Mouse (Mus musculus): ENCODE results near the gene Ggt7. TPM values are rescaled to one million over a fixed set of nuclear protein-coding genes. Genes with fewer than 3 reads are reported as not detected.
"Not testable (repeated sequence)": the region's sequence is repeated elsewhere in the genome, so short reads cannot be mapped to it uniquely, and the experiment has no call there.

The Ggt7 gene
- polyA plus RNA-seq, 1 experiment from 2014 or later, result 2.3 TPM

DNA sequence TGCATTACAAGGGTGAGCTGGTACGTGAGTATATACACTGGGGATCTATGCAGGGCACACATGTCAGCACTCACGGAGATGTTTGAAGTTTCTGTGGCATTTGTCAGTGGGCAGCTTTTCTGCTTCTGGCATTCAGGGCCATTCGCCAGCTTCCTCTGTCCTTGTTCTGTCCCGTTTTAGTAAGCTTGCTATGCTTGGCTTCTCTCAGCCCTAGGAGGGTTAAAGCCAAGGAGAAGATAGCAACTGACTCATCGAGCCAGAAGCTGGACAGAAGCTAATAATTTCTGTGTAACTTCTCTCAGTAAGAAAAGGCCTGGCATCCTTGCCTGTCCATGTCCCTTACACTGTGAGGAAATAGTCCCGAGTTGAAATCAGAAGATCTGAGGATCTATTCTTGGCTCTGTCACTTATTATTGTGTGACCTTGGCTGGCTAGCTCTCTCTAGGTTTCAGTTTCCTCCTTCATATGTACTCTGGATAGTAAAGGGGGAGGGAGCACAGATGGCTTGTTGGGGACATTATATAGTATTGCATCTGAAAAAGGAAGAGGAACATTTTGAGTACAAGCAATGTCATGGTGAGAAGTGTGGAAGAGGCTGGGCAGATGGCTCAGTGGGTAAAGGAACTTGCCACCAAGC is 22.9 kb upstream of the Ggt7 start:
- H3K36me3 ChIP-seq (ENCODE audit: control insufficient read depth, insufficient read depth, low read length), result no peaks in the 10 kb centered on the region
- H3K4me2 ChIP-seq (ENCODE audit: low read depth, severe bottlenecking), result no peak overlapping the region
- no peak for ATAC-seq (ENCODE audit: insufficient number of reproducible peaks, low FRiP score, low TSS enrichment, low read depth)
- no peaks in the 10 kb centered on the region for H3K4me1 ChIP-seq (ENCODE audit: control insufficient read depth, insufficient read depth, low read length)
- WGBS, result 82% methylated on average over 6 of the region's 6 CpGs
- H3K27me3 ChIP-seq (ENCODE audit: control insufficient read depth, insufficient read depth, low read length), result no peaks in the 10 kb centered on the region
- H3K27ac ChIP-seq (replicated peaks; ENCODE audit: low read depth, low read length), result no peak overlapping the region
- no peak overlapping the region for H3K9ac ChIP-seq (ENCODE audit: low read length)
- no peak overlapping the region for H3K4me3 ChIP-seq (ENCODE audit: low read depth, low read length)
- H3K9me3 ChIP-seq (ENCODE audit: control insufficient read depth, low read length), result no peaks in the 10 kb centered on the region
- no peak for DNase-seq (ENCODE audit: low spot score)

DNA sequence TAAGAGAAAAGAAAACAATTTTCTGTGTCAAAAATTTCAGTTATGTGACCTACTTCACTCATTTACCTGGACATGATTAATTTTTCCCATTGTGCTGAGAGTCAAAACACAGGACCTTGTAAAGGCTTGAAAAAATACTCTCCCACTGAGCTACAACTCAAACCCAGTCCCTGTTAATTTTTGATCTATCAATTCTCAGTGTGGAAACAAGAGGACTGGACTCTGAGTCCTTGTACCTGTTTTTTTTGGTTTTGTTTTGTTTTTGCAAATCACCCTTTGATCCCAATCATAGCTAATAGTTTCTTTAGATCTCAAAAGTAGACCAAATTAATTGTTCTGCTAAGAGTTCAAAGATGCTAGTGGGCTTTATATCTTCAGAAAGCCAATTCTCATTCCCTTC is 21.7 kb upstream of the Ggt7 start:
- no peaks in the 10 kb centered on the region for H3K9me3 ChIP-seq (ENCODE audit: control insufficient read depth, low read length)
- H3K9ac ChIP-seq (ENCODE audit: low read length), result no peak overlapping the region
- no peaks in the 10 kb centered on the region for H3K4me1 ChIP-seq (ENCODE audit: control insufficient read depth, insufficient read depth, low read length)
- ATAC-seq (ENCODE audit: insufficient number of reproducible peaks, low FRiP score, low TSS enrichment, low read depth) (no peak), DNase-seq (ENCODE audit: low spot score) (no peak)
- no peak overlapping the region for H3K4me3 ChIP-seq (ENCODE audit: low read depth, low read length)
- no peak overlapping the region for H3K27ac ChIP-seq (replicated peaks; ENCODE audit: low read depth, low read length)
- H3K27me3 ChIP-seq (ENCODE audit: control insufficient read depth, insufficient read depth, low read length), result no peaks in the 10 kb centered on the region
- H3K36me3 ChIP-seq (ENCODE audit: control insufficient read depth, insufficient read depth, low read length), result no peaks in the 10 kb centered on the region
- H3K4me2 ChIP-seq (ENCODE audit: low read depth, severe bottlenecking), result no peak overlapping the region

DNA sequence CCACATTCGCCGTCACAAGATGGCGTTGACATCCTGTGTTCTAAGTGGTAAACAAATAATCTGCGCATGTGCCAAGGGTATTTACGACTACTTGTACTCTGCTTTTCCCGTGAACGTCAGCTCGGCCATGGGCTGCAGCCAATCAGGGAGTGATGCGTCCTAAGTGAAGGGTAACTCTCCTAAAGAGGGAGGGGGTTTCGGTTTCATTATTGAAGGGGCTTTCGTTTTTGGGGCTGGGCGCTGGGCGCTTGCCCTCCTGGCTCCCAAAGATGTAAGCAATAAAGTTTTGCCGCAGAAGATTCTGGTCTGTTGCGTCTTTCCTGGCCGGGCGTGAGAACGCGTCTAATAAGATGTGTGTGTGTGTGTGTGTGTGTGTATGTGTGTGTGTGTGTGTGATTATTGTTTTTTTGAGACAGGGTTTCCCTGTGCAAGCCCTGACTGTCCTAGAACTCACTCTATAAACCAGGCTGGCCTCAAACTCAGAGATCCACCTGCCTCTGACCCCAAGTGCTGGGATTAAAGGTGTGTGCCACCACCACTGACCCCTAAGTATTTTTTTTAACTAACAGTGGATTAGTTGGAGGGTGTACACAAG is 20.5 kb upstream of the Ggt7 start:
- H3K36me3 ChIP-seq (ENCODE audit: control insufficient read depth, insufficient read depth, low read length); H3K9me3 ChIP-seq (ENCODE audit: control insufficient read depth, low read length); H3K27ac ChIP-seq (replicated peaks; ENCODE audit: low read depth, low read length); H3K9ac ChIP-seq (ENCODE audit: low read length); H3K4me1 ChIP-seq (ENCODE audit: control insufficient read depth, insufficient read depth, low read length); H3K27me3 ChIP-seq (ENCODE audit: control insufficient read depth, insufficient read depth, low read length); ATAC-seq (ENCODE audit: insufficient number of reproducible peaks, low FRiP score, low TSS enrichment, low read depth); H3K4me2 ChIP-seq (ENCODE audit: low read depth, severe bottlenecking); DNase-seq (ENCODE audit: low spot score); H3K4me3 ChIP-seq (ENCODE audit: low read depth, low read length): not testable (repeated sequence)
- WGBS, result 80% methylated on average over 13 of the region's 19 CpGs

- ATAC-seq (ENCODE audit: insufficient number of reproducible peaks, low FRiP score, low TSS enrichment, low read depth), result no peak
- 76% methylated on average over 5 of the region's 5 CpGs for WGBS
Observed at GRCm38 (mm10) chr2:155537761-155538462, 19.9 kb upstream of the Ggt7 start.

DNA sequence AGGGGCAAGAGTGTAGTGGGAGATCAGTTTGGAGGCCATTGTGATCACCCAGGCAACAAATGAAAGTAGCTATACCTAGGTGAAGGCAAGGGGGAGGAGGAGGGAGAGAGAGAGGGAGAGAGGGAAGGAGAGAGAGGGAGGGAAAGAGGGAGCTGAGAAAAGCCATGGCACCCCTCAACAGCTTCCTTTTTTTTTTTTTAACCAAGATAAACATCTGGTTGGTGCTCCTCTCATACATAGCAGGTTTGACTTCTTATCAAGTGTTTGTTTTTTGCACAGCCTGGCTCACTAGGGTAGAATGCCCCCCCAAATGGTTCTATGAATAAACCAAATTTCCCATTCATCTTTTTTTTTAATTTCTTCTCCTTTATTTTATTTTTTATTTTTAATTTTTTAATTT is 18.3 kb upstream of the Ggt7 start:
- no peaks in the 10 kb centered on the region for H3K4me1 ChIP-seq (ENCODE audit: control insufficient read depth, insufficient read depth, low read length)
- no peak overlapping the region for H3K4me2 ChIP-seq (ENCODE audit: low read depth, severe bottlenecking)
- ATAC-seq (ENCODE audit: insufficient number of reproducible peaks, low FRiP score, low TSS enrichment, low read depth) (no peak), DNase-seq (ENCODE audit: low spot score) (no peak)
- no peaks in the 10 kb centered on the region for H3K36me3 ChIP-seq (ENCODE audit: control insufficient read depth, insufficient read depth, low read length)
- no peak overlapping the region for H3K9ac ChIP-seq (ENCODE audit: low read length)
- H3K27ac ChIP-seq (replicated peaks; ENCODE audit: low read depth, low read length), result no peak overlapping the region
- no peak overlapping the region for H3K4me3 ChIP-seq (ENCODE audit: low read depth, low read length)
- H3K27me3 ChIP-seq (ENCODE audit: control insufficient read depth, insufficient read depth, low read length), result no peaks in the 10 kb centered on the region
- H3K9me3 ChIP-seq (ENCODE audit: control insufficient read depth, low read length), result no peaks in the 10 kb centered on the region

More at GRCm38 (mm10) chr2:155537761-155538462, 19.9 kb upstream of the Ggt7 start:
- H3K27me3 ChIP-seq (ENCODE audit: control insufficient read depth, insufficient read depth, low read length), result no peaks in the 10 kb centered on the region
- H3K36me3 ChIP-seq (ENCODE audit: control insufficient read depth, insufficient read depth, low read length), result no peaks in the 10 kb centered on the region
- H3K4me3 ChIP-seq (ENCODE audit: low read depth, low read length), result no peak overlapping the region
- no peaks in the 10 kb centered on the region for H3K4me1 ChIP-seq (ENCODE audit: control insufficient read depth, insufficient read depth, low read length)
- no peak for DNase-seq (ENCODE audit: low spot score)
- H3K9me3 ChIP-seq (ENCODE audit: control insufficient read depth, low read length), result no peaks in the 10 kb centered on the region
- no peak overlapping the region for H3K4me2 ChIP-seq (ENCODE audit: low read depth, severe bottlenecking)
- H3K9ac ChIP-seq (ENCODE audit: low read length), result no peak overlapping the region
- no peak overlapping the region for H3K27ac ChIP-seq (replicated peaks; ENCODE audit: low read depth, low read length)

DNA sequence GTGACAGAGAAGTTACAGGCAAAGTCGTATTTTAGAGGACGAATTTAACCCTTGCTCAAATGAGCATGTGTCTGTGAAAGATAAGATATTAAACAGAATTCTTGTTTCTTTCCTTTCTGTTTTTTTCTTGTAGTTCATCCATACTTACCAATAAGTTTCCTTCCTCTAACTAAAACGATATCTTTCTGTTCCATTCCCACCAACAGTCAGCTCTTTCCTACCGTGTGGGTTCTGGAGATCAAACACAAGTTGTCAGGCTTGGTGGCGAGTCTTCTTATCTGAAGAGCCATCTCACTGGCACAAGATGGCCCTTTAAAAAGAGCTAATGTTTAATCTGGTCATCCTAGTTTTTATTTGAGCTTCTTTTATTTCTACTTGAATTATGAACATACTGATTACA is 9.3 kb upstream of the Ggt7 start:
- ATAC-seq (ENCODE audit: insufficient number of reproducible peaks, low FRiP score, low TSS enrichment, low read depth) (no peak), DNase-seq (ENCODE audit: low spot score) (no peak)
- no peak overlapping the region for H3K4me2 ChIP-seq (ENCODE audit: low read depth, severe bottlenecking)
- no peak overlapping the region for H3K4me3 ChIP-seq (ENCODE audit: low read depth, low read length)
- H3K27ac ChIP-seq (replicated peaks; ENCODE audit: low read depth, low read length), result no peak overlapping the region
- 70% methylated on average over 5 of the region's 5 CpGs for WGBS
- H3K9me3 ChIP-seq (ENCODE audit: control insufficient read depth, low read length), result no peaks in the 10 kb centered on the region
- H3K4me1 ChIP-seq (ENCODE audit: control insufficient read depth, insufficient read depth, low read length), result no peaks in the 10 kb centered on the region
- H3K27me3 ChIP-seq (ENCODE audit: control insufficient read depth, insufficient read depth, low read length), result no peaks in the 10 kb centered on the region
- no peaks in the 10 kb centered on the region for H3K36me3 ChIP-seq (ENCODE audit: control insufficient read depth, insufficient read depth, low read length)
- no peak overlapping the region for H3K9ac ChIP-seq (ENCODE audit: low read length)

GRCm38 (mm10) chr2:155524378-155524777 is 6.3 kb upstream of the Ggt7 start:
- Histone ChIP-seq H3K4me2 (ENCODE audit: low read depth, severe bottlenecking) (no peak overlapping the region), H3K9me3 (ENCODE audit: control insufficient read depth, low read length) (no peaks in the 10 kb centered on the region), H3K9ac (ENCODE audit: low read length) (no peak overlapping the region), H3K4me1 (ENCODE audit: control insufficient read depth, insufficient read depth, low read length) (no peaks in the 10 kb centered on the region), H3K27ac (replicated peaks; ENCODE audit: low read depth, low read length) (no peak overlapping the region), H3K27me3 (ENCODE audit: control insufficient read depth, insufficient read depth, low read length) (no peaks in the 10 kb centered on the region), H3K36me3 (ENCODE audit: control insufficient read depth, insufficient read depth, low read length) (no peaks in the 10 kb centered on the region), H3K4me3 (ENCODE audit: low read depth, low read length) (no peak overlapping the region)
- DNase-seq (ENCODE audit: low spot score) (no peak), ATAC-seq (ENCODE audit: insufficient number of reproducible peaks, low FRiP score, low TSS enrichment, low read depth) (no peak)
- 70% methylated on average over 1 of the region's 1 CpGs for WGBS

GRCm38 (mm10) chr2:155523706-155524105 is 5.7 kb upstream of the Ggt7 start:
- ATAC-seq (ENCODE audit: insufficient number of reproducible peaks, low FRiP score, low TSS enrichment, low read depth), result no peak
- Histone ChIP-seq H3K9ac (ENCODE audit: low read length) (no peak overlapping the region), H3K4me3 (ENCODE audit: low read depth, low read length) (no peak overlapping the region), H3K4me1 (ENCODE audit: control insufficient read depth, insufficient read depth, low read length) (0 out of 2 replicates have a peak, but pooled peaks cover 3% of the 10 kb centered on the region), H3K36me3 (ENCODE audit: control insufficient read depth, insufficient read depth, low read length) (no peaks in the 10 kb centered on the region), H3K27ac (replicated peaks; ENCODE audit: low read depth, low read length) (no peak overlapping the region), H3K9me3 (ENCODE audit: control insufficient read depth, low read length) (no peaks in the 10 kb centered on the region), H3K4me2 (ENCODE audit: low read depth, severe bottlenecking) (no peak overlapping the region), H3K27me3 (ENCODE audit: control insufficient read depth, insufficient read depth, low read length) (no peaks in the 10 kb centered on the region)
- 71% methylated on average over 5 of the region's 5 CpGs for WGBS
- DNase-seq (ENCODE audit: low spot score), result no peak
